Mouse (Mus musculus): ENCODE measurements around the gene 4932415D10Rik.
A peak's percentile ranks its signal among the peaks of the same experiment; 100 is the strongest.

4932415D10Rik gene

GRCm38 (mm10) chr10:82316482-82316881, at the start of gene 4932415D10Rik:
Gene 4932415D10Rik, minus strand, starts transcription at chr10:82316582.
- DNase-seq: no peak

GRCm38 (mm10) chr10:82361911-82362310, 45.5 kb upstream of the 4932415D10Rik start:
- no peak for DNase-seq

- DNase-seq: no peak
Measured at GRCm38 (mm10) chr10:82355401-82355800, 39.0 kb upstream of the 4932415D10Rik start.

- DNase-seq: peak; percentile 85 to 89
Measured at GRCm38 (mm10) chr10:82354083-82355010, 38.0 kb upstream of the 4932415D10Rik start, which contains the start of gene Gm4924. Gene Gm4924, plus strand, starts transcription at chr10:82354255.

GRCm38 (mm10) chr10:82329826-82330225, 13.4 kb upstream of the 4932415D10Rik start:
- DNase-seq: no peak

GRCm38 (mm10) chr10:82320134-82320533, 3.8 kb upstream of the 4932415D10Rik start:
- DNase-seq: no peak

GRCm38 (mm10) chr10:82296440-82296839, 19.9 kb downstream of the 4932415D10Rik start:
- no peak for DNase-seq

GRCm38 (mm10) chr10:82257331-82257730, 59.1 kb downstream of the 4932415D10Rik start:
- no peak for DNase-seq

- no peak for DNase-seq
Measured at GRCm38 (mm10) chr10:82245021-82245420, 71.4 kb downstream of the 4932415D10Rik start.

GRCm38 (mm10) chr10:82241401-82241788, 75.0 kb downstream of the 4932415D10Rik start:
- no peak for DNase-seq

- peak; percentile 59 to 69 for DNase-seq
Measured at GRCm38 (mm10) chr10:82240742-82241400, 75.5 kb downstream of the 4932415D10Rik start, which contains the start of gene Zfp938. Gene Zfp938, minus strand, starts transcription at chr10:82241280.

Data from thymus, postnatal 36 days (tissue).